Mouse (Mus musculus): ENCODE measurements around the gene Wnk4. TPM values are rescaled to one million over a fixed set of nuclear protein-coding genes. Genes with fewer than 3 reads are reported as not detected.

Gene Wnk4
- polyA plus RNA-seq, 1 experiment from 2014 or later = 10.2 TPM

DNA sequence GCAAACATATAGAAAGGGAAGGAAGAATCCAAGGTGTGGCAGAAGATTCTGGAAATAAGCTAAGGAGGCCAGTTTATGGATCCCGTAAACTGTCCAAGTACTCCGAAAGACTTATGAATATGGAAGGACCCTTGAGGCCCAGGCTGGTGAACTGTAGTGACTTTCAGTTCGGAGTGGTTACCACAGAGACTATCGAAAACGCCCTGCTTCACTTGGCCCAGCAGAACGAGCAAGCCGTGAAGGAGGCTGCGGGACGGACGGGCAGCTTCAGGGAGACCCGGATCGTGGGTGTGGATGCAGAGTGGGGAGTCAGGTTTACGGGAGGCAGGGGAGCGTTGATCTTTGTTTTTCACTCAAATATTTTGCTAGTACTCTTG is 18.8 kb downstream of the Wnk4 start:
- ATAC-seq (ENCODE audit: low FRiP score, low read depth) = peak; percentile 13
- no peaks in the 10 kb centered on the region for H3K36me3 ChIP-seq
- 64% methylated on average over 14 of the region's 14 CpGs for WGBS
- H3K27ac ChIP-seq (replicated peaks) = no peak overlapping the region
- H3K4me3 ChIP-seq = peak overlapping the region; percentile 73
- no peaks in the 10 kb centered on the region for H3K9me3 ChIP-seq
- H3K4me1 ChIP-seq = peaks cover 28% of the 10 kb centered on the region
- H3K9ac ChIP-seq (replicated peaks) = no peak overlapping the region
- peak overlapping the region; percentile 88 for H3K4me2 ChIP-seq (replicated peaks)
- peaks cover 21% of the 10 kb centered on the region for H3K27me3 ChIP-seq

DNA sequence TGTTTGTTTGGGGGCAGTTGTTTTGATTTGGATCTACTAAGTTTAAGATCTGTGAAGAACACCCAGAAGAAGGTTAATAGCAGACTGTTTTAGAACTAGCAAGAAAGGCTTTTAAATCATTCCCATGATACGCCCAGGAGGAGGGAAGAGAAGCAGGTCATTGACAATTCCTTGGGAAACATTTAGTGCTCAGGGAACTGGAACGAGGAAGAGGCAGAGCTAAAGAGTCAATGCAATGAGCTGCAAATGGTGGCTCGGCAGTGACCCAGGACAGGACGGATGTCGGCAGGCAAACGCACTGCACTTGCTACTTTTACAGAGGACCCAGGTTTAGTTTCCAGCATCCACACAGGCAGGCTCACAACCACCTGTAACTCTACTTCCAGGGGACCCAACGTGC is 20.5 kb downstream of the Wnk4 start:
- no peak overlapping the region for H3K9ac ChIP-seq (replicated peaks)
- no peak overlapping the region for H3K27ac ChIP-seq (replicated peaks)
- H3K4me1 ChIP-seq = peaks cover 28% of the 10 kb centered on the region
- H3K27me3 ChIP-seq = peaks cover 14% of the 10 kb centered on the region
- H3K9me3 ChIP-seq = no peaks in the 10 kb centered on the region
- H3K4me3 ChIP-seq = no peak overlapping the region
- WGBS = 51% methylated on average over 7 of the region's 7 CpGs
- ATAC-seq (ENCODE audit: low FRiP score, low read depth) = no peak
- H3K4me2 ChIP-seq (replicated peaks) = no peak overlapping the region
- H3K36me3 ChIP-seq = no peaks in the 10 kb centered on the region

DNA sequence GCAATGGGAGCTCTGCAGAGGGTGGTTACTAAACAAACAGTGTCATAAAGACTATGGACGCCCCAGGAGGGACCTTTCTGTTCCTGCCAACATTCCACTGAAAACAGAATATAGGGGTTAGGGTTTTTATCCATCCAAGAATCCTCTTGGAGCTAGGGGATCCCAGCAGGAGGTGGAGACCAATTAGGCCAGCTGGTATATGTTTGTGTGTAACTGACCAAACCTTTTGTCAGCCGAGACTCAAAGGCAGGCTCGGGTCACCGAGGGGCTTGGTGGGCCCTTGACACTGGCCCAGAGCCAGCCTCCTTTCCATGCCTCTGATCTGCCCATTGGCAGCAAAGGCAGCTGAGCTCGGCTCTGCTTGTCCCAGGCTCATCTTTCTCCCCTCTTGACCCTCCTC is 22.5 kb downstream of the Wnk4 start:
- Histone ChIP-seq H3K9ac (replicated peaks) (no peak overlapping the region), H3K4me3 (no peak overlapping the region), H3K27ac (replicated peaks) (no peak overlapping the region)

DNA sequence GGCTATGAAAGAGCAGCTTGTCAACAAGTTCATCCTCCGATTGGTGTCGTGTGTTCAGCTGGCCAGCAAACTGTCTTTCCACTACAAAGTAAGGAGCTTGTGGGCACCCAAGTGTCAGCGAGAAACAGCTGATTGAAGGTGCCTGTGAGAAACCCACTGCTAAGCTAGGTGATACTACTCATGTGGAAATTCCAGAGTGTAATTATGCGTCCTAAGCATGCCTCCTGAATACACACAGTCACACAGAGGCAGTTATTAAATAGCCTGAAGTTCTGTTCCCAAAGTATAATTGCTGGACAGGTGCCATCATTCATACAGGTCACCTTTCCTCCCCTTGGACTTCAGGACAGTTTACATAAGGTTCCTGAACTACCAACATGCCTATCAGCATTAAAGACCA is 23.4 kb downstream of the Wnk4 start:
- Histone ChIP-seq H3K9ac (replicated peaks) (no peak overlapping the region), H3K4me3 (no peak overlapping the region), H3K9me3 (no peaks in the 10 kb centered on the region), H3K36me3 (peaks cover 7% of the 10 kb centered on the region), H3K27me3 (peaks cover 5% of the 10 kb centered on the region), H3K4me2 (replicated peaks) (no peak overlapping the region), H3K27ac (replicated peaks) (no peak overlapping the region), H3K4me1 (peaks cover 5% of the 10 kb centered on the region; the same call in 1 of the 2 replicates)
- ATAC-seq (ENCODE audit: low FRiP score, low read depth) = no peak
- WGBS = 80% methylated on average over 4 of the region's 4 CpGs

More for the DNA sequence above, 22.5 kb downstream of the Wnk4 start:
- 25% methylated on average over 5 of the region's 5 CpGs for WGBS
- peaks cover 5% of the 10 kb centered on the region for H3K27me3 ChIP-seq
- no peak for ATAC-seq (ENCODE audit: low FRiP score, low read depth)
- H3K36me3 ChIP-seq = peaks cover 4% of the 10 kb centered on the region
- H3K4me1 ChIP-seq = peaks cover 9% of the 10 kb centered on the region
- H3K9me3 ChIP-seq = no peaks in the 10 kb centered on the region
- no peak overlapping the region for H3K4me2 ChIP-seq (replicated peaks)

DNA sequence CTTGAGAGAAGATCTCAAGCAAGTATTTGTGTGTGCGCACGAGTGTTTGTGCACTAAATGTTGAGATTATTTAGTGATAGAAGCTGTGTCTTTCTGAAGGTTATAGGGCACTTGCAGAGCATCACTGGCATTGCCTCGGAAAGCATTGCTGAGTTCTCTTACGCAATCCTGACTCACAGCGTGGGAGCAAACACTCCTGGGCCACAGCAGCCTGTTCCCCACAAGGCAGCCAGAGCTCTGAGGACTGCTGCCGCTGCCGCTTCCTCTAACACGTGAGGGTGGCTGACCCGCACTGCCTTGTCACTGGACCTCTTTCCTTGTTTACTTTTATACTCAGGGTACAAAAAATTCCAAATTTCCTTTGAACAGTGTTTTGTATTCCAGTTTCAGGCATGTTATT is 26.9 kb downstream of the Wnk4 start:
- Histone ChIP-seq H3K4me1 (no peaks in the 10 kb centered on the region), H3K9ac (replicated peaks) (no peak overlapping the region), H3K4me2 (replicated peaks) (no peak overlapping the region), H3K27me3 (no peaks in the 10 kb centered on the region), H3K27ac (replicated peaks) (no peak overlapping the region), H3K4me3 (no peak overlapping the region), H3K36me3 (peaks cover 41% of the 10 kb centered on the region), H3K9me3 (no peaks in the 10 kb centered on the region)
- no peak for ATAC-seq (ENCODE audit: low FRiP score, low read depth)
- 92% methylated on average over 9 of the region's 9 CpGs for WGBS

DNA sequence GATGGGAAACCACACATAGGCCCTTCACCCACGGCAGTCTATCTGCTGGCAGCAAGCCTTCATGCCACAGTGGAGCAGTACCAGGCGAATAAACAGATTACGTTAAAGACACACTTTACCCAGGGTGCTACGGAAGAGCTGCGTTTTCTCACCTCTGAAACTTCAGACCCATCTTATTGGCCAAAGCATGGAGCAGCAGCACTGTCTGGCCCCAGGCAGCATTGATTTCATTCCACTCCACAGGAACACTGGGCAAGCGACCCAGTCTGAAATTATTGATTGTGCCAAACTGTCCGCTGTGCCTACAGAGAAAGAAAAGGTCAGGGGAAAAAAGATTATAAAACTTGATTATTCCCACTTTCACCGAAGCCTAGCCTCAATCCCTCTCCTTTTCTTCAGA is 30.9 kb downstream of the Wnk4 start:
- Histone ChIP-seq H3K36me3 (peaks cover 79% of the 10 kb centered on the region), H3K4me3 (no peak overlapping the region), H3K9ac (replicated peaks) (no peak overlapping the region), H3K27ac (replicated peaks) (no peak overlapping the region), H3K4me2 (replicated peaks) (no peak overlapping the region), H3K4me1 (no peaks in the 10 kb centered on the region), H3K9me3 (no peaks in the 10 kb centered on the region), H3K27me3 (no peaks in the 10 kb centered on the region)
- WGBS = 97% methylated on average over 8 of the region's 8 CpGs
- ATAC-seq (ENCODE audit: low FRiP score, low read depth) = no peak

DNA sequence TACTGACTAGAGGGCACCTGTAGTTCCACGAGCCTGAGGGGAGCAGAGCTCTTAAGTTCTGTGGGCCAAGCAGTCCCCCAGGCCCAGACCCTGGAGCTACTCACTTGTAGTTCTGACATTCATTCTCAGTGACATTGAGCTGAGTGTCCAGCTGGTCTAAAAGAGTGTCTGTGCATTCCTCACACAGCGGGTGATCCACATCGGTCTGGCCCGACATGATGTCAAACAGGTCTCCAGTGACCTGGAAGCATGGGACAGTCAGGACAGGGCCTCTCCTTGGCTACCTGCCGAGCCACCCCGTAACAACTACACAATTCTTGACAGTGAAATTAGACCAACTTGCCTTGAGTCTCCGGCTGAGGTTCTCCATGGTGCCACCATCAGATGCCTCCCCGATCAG is 34.8 kb downstream of the Wnk4 start:
- Histone ChIP-seq H3K4me3 (no peak overlapping the region), H3K9me3 (no peaks in the 10 kb centered on the region), H3K27ac (replicated peaks) (no peak overlapping the region), H3K36me3 (peaks cover 82% of the 10 kb centered on the region), H3K4me2 (replicated peaks) (no peak overlapping the region), H3K4me1 (0 out of 2 replicates have a peak, but pooled peaks cover under 1% of the 10 kb centered on the region), H3K27me3 (no peaks in the 10 kb centered on the region), H3K9ac (replicated peaks) (no peak overlapping the region)
- 93% methylated on average over 8 of the region's 8 CpGs for WGBS
- no peak for ATAC-seq (ENCODE audit: low FRiP score, low read depth)

DNA sequence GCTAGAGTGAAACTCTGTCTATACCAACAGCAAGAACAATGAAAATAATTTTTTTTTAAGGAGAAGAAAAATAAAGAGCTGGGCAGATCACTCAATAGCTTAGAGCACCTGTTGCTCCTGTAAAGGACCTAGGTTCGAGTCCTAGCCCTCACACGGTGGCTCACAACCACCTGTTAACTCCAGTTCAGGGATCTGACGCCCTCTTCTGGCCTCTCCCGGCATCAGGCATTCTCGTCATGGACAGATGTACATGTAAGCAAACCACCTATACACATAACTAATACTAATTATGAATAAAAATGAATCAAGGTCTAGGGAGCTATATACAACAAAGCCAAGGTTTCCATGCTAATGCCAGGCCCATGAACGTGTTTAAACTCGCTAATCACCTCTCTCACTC is 40.5 kb downstream of the Wnk4 start:
- Histone ChIP-seq H3K9me3 (no peaks in the 10 kb centered on the region), H3K9ac (replicated peaks) (peak overlapping the region; percentile 86; the same call in 1 of the 2 replicates), H3K4me3 (peak overlapping the region; percentile 95), H3K27me3 (no peaks in the 10 kb centered on the region), H3K4me2 (replicated peaks) (peak overlapping the region; percentile 98), H3K36me3 (peaks cover 28% of the 10 kb centered on the region), H3K27ac (replicated peaks) (no peak overlapping the region), H3K4me1 (peaks cover 14% of the 10 kb centered on the region)
- ATAC-seq (ENCODE audit: low FRiP score, low read depth) = no peak
- 66% methylated on average over 7 of the region's 7 CpGs for WGBS

DNA sequence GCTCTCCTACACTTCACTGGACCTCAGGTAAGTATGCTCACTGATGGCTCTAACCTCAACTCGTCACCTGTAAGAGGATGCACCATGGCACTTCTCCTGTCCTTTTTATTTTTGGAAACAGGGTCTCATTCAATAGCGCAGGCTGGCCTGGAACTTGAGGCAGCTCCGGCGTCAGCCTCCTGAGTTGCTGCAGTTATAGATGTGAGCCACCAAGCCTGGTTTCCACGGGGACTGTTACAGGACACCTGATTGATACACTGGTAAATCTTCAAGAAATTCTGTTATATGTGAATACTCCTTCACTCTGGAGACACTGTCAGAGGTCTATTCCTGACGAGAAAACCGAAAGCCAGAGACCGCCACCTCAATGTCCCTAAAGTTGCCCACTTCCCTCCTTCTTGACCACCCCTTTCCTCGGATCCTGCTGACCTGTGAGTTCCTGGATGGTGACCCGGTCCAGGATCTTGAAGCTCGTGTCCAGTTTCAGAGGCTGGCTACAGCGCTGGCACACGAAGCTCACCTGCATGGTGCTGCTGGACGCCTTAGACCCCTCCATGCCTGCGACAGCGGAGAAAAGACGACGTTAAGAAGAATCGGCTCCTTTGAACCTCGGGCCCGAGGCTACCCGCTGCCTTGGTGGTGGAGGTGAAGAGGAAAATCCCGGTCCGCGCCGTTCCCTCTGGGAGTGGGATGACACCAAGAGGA is 41.1 kb downstream of the Wnk4 start:
- Histone ChIP-seq H3K9me3 (no peaks in the 10 kb centered on the region), H3K4me2 (replicated peaks) (peak overlapping the region; percentile 98), H3K4me1 (peaks cover 14% of the 10 kb centered on the region), H3K9ac (replicated peaks) (peak overlapping the region; percentile 86), H3K27me3 (no peaks in the 10 kb centered on the region), H3K36me3 (peaks cover 22% of the 10 kb centered on the region), H3K27ac (replicated peaks) (peak overlapping the region; percentile 64; the same call in 1 of the 2 replicates), H3K4me3 (peak overlapping the region; percentile 95)
- peak; percentile 38 for ATAC-seq (ENCODE audit: low FRiP score, low read depth)
- WGBS = 13% methylated on average over 26 of the region's 26 CpGs

DNA sequence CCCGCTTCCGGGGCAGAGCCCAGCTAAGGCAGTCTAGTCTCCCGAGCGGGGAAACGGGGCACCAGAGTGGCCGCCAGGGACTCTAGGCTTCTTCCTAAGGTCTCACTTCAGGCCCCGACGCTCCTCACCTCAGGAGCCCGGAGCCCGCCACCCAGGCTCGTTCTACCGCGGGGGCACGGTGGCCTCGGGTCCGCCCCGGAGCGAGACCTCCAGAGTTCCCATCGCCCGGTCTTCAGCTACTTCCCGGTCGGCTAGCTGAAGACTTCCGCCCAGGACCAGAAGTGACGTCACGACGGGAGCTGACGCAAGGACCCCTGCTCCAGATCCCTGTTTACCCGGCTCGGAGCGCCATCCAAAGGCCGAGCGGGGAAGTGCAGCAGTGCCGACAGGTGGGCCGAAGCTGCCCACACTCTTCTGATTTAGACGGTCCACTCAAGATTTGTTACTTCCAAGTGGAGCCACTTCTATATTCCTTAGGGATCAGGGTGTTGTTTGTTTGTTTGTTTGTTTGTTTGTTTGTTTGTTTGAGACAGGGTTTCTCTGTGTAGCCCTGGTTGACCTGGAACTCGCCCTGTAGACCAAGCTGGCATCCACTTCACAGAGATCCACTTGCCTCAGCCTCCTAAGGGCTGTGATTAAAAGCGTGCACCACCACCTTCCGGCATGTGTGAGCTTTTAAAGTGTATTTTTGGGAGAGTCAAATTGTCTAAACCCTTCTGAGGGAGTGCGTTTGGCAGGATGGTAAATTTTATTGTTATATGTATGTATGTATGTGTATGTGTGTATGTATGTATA is 41.8 kb downstream of the Wnk4 start, which contains the start of gene Becn1:
Gene Becn1 (minus strand): TSS at position 283 of the 795 bp plus-strand sequence.
- H3K4me3 ChIP-seq = peak within 1 kb of the TSS; percentile 95
- no peaks in the 10 kb centered on the region for H3K27me3 ChIP-seq
- WGBS = 7% methylated on average over 39 of the region's 39 CpGs
- H3K27ac ChIP-seq (replicated peaks) = peak within 1 kb of the TSS; percentile 64; the same call in 1 of the 2 replicates
- H3K4me1 ChIP-seq = peaks cover 14% of the 10 kb centered on the region
- H3K9me3 ChIP-seq = no peaks in the 10 kb centered on the region
- H3K4me2 ChIP-seq (replicated peaks) = peak within 1 kb of the TSS; percentile 98
- ATAC-seq (ENCODE audit: low FRiP score, low read depth) = peak; percentile 82
- peak within 1 kb of the TSS; percentile 86 for H3K9ac ChIP-seq (replicated peaks)
- H3K36me3 ChIP-seq = peaks cover 20% of the 10 kb centered on the region

DNA sequence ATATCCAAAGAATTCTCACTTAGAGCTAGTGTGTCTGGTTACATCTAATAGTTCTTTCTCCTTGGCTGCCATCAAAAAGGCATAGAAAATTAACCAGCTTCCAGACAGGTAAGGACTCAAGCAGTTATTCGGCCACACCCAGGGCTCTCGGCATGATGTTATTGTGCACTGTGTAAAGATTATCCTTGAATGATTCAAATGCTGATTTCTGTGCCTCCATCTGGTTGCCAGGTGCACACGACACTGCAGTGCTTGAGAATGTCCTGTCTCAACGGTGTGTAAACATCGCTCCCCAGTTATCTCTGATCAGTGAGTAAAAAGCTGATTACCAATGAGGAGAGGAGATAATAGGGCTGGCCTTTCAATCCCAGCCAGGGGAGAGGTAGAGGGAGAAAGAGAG is 47.4 kb downstream of the Wnk4 start:
- H3K4me2 ChIP-seq (replicated peaks) = no peak overlapping the region
- H3K9me3 ChIP-seq = no peaks in the 10 kb centered on the region
- no peak overlapping the region for H3K27ac ChIP-seq (replicated peaks)
- no peaks in the 10 kb centered on the region for H3K36me3 ChIP-seq
- no peak overlapping the region for H3K9ac ChIP-seq (replicated peaks)
- H3K4me1 ChIP-seq = no peaks in the 10 kb centered on the region
- no peak for ATAC-seq (ENCODE audit: low FRiP score, low read depth)
- H3K4me3 ChIP-seq = no peak overlapping the region
- no peaks in the 10 kb centered on the region for H3K27me3 ChIP-seq
- WGBS = 39% methylated on average over 5 of the region's 5 CpGs

DNA sequence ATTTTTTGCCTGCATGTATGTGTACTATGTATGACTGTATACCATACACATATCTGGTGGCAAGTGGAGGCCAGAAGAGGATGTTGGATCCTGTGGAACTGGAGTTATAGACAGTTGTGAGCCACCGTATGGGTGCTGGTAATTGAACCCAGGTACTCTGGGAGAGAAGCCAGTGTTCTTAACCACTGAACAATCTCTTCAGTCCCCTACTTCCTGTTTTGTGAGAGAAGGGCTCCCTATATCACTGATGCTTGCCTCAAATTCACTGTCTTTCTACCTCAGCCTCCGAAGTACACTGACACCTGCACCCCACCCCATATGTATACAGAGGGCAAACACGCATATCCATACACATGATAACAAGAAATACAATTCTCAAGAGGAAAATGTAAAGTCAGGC is 50.7 kb downstream of the Wnk4 start:
- no peak overlapping the region for H3K9ac ChIP-seq (replicated peaks)
- H3K27me3 ChIP-seq = no peaks in the 10 kb centered on the region
- H3K9me3 ChIP-seq = no peaks in the 10 kb centered on the region
- no peak overlapping the region for H3K27ac ChIP-seq (replicated peaks)
- WGBS = 91% methylated on average over 3 of the region's 3 CpGs
- ATAC-seq (ENCODE audit: low FRiP score, low read depth) = no peak
- no peak overlapping the region for H3K4me3 ChIP-seq
- H3K4me2 ChIP-seq (replicated peaks) = no peak overlapping the region
- peaks cover 2% of the 10 kb centered on the region; the same call in 1 of the 2 replicates for H3K4me1 ChIP-seq
- H3K36me3 ChIP-seq = no peaks in the 10 kb centered on the region

Data from midbrain, embryonic 12.5 days (tissue).